Mouse (Mus musculus) kidney, postnatal 0 days (tissue): ENCODE data around the gene Dclk1. TPM values are rescaled to one million over a fixed set of nuclear protein-coding genes. Genes with fewer than 3 reads are reported as not detected.
A peak's percentile ranks its signal among the peaks of the same experiment; 100 is the strongest.

Experiments
- ATAC-seq: fragments of 200-750 bp; cut with Nextera tagmentation; replicated peaks from 2 replicates; pipeline ENCODE4 v1.8.0; 2017; ENCODE audit warnings: low read depth, moderate number of reproducible peaks, moderate TSS enrichment, moderate library complexity; ENCODE audit not compliant: low FRiP score
- DNase-seq: peaks from one replicate; pipeline ENCODE4 v3.0.0-alpha.2; 2016; ENCODE audit warnings: low spot score
- H3K27ac ChIP-seq: fragments of 300-500 bp; sonication (generic); 2 replicates; pipeline ENCODE4 v1.5.1; 2014; ENCODE audit warnings: mild to moderate bottlenecking
- H3K27me3 ChIP-seq: fragments of 300-500 bp; sonication (generic); 2 replicates; pipeline ENCODE4 v1.6.1; 2014; ENCODE audit warnings: low read length, mixed read lengths; ENCODE audit not compliant: insufficient read depth
- H3K36me3 ChIP-seq: fragments of 300-500 bp; sonication (generic); 2 replicates; pipeline ENCODE4 v1.6.1; 2014; ENCODE audit warnings: low read length, mixed read lengths; ENCODE audit not compliant: insufficient read depth
- H3K4me1 ChIP-seq: fragments of 300-500 bp; sonication (generic); replicated peaks from 2 replicates; pipeline ENCODE4 v1.6.1; 2014; ENCODE audit warnings: antibody characterized with exemption, low read length, mixed read lengths; ENCODE audit not compliant: insufficient read depth
- H3K4me2 ChIP-seq: fragments of 300-500 bp; sonication (generic); 2 replicates; pipeline ENCODE4 v1.6.1; 2014; ENCODE audit warnings: mild to moderate bottlenecking, low read length, moderate library complexity, mixed read lengths
- H3K4me3 ChIP-seq: fragments of 300-500 bp; sonication (generic); replicated peaks from 2 replicates; pipeline ENCODE4 v1.5.1; 2014; ENCODE audit warnings: low read depth, low read length
- H3K9ac ChIP-seq: fragments of 300-500 bp; sonication (generic); 2 replicates; pipeline ENCODE4 v1.6.1; 2014; ENCODE audit warnings: low read depth, low read length
- H3K9me3 ChIP-seq: fragments of 300-500 bp; sonication (generic); replicated peaks from 2 replicates; pipeline ENCODE4 v1.6.1; 2016; ENCODE audit warnings: low read length, inconsistent platforms, mixed read lengths
- CTCF ChIP-seq: IDR thresholded peaks from 2 replicates; pipeline ENCODE4 v1.5.1; 2016; ENCODE audit warnings: antibody characterized with exemption, low read depth, mild to moderate bottlenecking, moderate library complexity
- WGBS: fragments of 180-500 bp; shearing (Covaris S2); extraction: QIAGEN DNeasy Blood & Tissue Kit; methylation state at CpG from one replicate; pipeline ENCODE4 v1.1.7; 2014; 5-methylcytosine and 5-hydroxymethylcytosine counted together
- polyA plus RNA-seq: library from polyadenylated mRNA; unstranded; fragments of >200 nt; fragmentation: Nextera tagmentation; extraction: Ambion mirVana; gene quantifications from 2 replicates; pipeline ENCODE4 v1.2.1, GENCODE M21; 2015

Dclk1 gene
- polyA plus RNA-seq, 1 experiment from 2014 or later, result 18.3 TPM

GRCm38 (mm10) chr3:55527566-55527965, 285.4 kb downstream of the Dclk1 start:
- H3K4me2 ChIP-seq, result no peak overlapping the region
- peaks cover 9% of the 10 kb centered on the region; the same call in 1 of the 2 replicates for H3K4me1 ChIP-seq
- no peak overlapping the region for H3K27ac ChIP-seq
- no peaks in the 10 kb centered on the region for H3K9me3 ChIP-seq
- TF ChIP-seq CTCF, result no peak
- H3K4me3 ChIP-seq, result no peak overlapping the region
- no peak for DNase-seq
- 85% methylated on average over 1 of the region's 1 CpGs for WGBS
- H3K9ac ChIP-seq, result no peak overlapping the region
- no peak for ATAC-seq
- H3K36me3 ChIP-seq, result no peaks in the 10 kb centered on the region
- no peaks in the 10 kb centered on the region for H3K27me3 ChIP-seq

- H3K9me3 ChIP-seq, result no peaks in the 10 kb centered on the region
- no peaks in the 10 kb centered on the region for H3K36me3 ChIP-seq
- no peak overlapping the region for H3K9ac ChIP-seq
- no peak for DNase-seq
- 93% methylated on average over 5 of the region's 5 CpGs for WGBS
- no peak overlapping the region for H3K27ac ChIP-seq
- ATAC-seq, result no peak
- peaks cover 9% of the 10 kb centered on the region; the same call in 1 of the 2 replicates for H3K4me1 ChIP-seq
- no peak for TF ChIP-seq CTCF
- no peaks in the 10 kb centered on the region for H3K27me3 ChIP-seq
- no peak overlapping the region for H3K4me3 ChIP-seq
- no peak overlapping the region for H3K4me2 ChIP-seq
These were observed 285.8 kb downstream of the Dclk1 start for GRCm38 (mm10) chr3:55528012-55528411.

GRCm38 (mm10) chr3:55529414-55529813, 287.2 kb downstream of the Dclk1 start:
- TF ChIP-seq CTCF, result no peak
- Histone ChIP-seq H3K9ac (no peak overlapping the region), H3K9me3 (no peaks in the 10 kb centered on the region), H3K27ac (no peak overlapping the region), H3K4me3 (no peak overlapping the region), H3K4me1 (no peaks in the 10 kb centered on the region), H3K27me3 (no peaks in the 10 kb centered on the region), H3K36me3 (no peaks in the 10 kb centered on the region), H3K4me2 (no peak overlapping the region)
- DNase-seq, result no peak
- ATAC-seq, result no peak
- 84% methylated on average over 2 of the region's 2 CpGs for WGBS

- Histone ChIP-seq H3K27me3 (no peaks in the 10 kb centered on the region), H3K9me3 (no peaks in the 10 kb centered on the region), H3K36me3 (no peaks in the 10 kb centered on the region), H3K9ac (no peak overlapping the region), H3K4me2 (no peak overlapping the region), H3K4me3 (no peak overlapping the region), H3K27ac (no peak overlapping the region), H3K4me1 (no peaks in the 10 kb centered on the region)
- ATAC-seq (no peak), DNase-seq (no peak)
- WGBS, result 57% methylated on average over 14 of the region's 14 CpGs
- no peak for TF ChIP-seq CTCF
These were observed 289.3 kb downstream of the Dclk1 start for GRCm38 (mm10) chr3:55531204-55532044.

GRCm38 (mm10) chr3:55532175-55532973, 290.2 kb downstream of the Dclk1 start:
- H3K9ac ChIP-seq, result no peak overlapping the region
- H3K9me3 ChIP-seq, result no peaks in the 10 kb centered on the region
- no peaks in the 10 kb centered on the region for H3K4me1 ChIP-seq
- no peaks in the 10 kb centered on the region for H3K27me3 ChIP-seq
- no peak for DNase-seq
- H3K4me3 ChIP-seq, result no peak overlapping the region
- H3K4me2 ChIP-seq, result peak overlapping the region; percentile 25; the same call in 1 of the 2 replicates
- H3K36me3 ChIP-seq, result no peaks in the 10 kb centered on the region
- WGBS, result 34% methylated on average over 17 of the region's 17 CpGs
- no peak overlapping the region; the same call in 1 of the 2 replicates for H3K27ac ChIP-seq
- ATAC-seq, result no peak
- no peak for TF ChIP-seq CTCF

- DNase-seq (peak; percentile 78), ATAC-seq (no peak)
- Histone ChIP-seq H3K9me3 (no peaks in the 10 kb centered on the region), H3K4me2 (no peak overlapping the region), H3K4me1 (0 out of 2 replicates have a peak, but pooled peaks cover 4% of the 10 kb centered on the region), H3K27ac (no peak overlapping the region), H3K36me3 (no peaks in the 10 kb centered on the region), H3K4me3 (no peak overlapping the region), H3K9ac (no peak overlapping the region), H3K27me3 (no peaks in the 10 kb centered on the region)
- WGBS, result 57% methylated on average over 9 of the region's 9 CpGs
- TF ChIP-seq CTCF, result no peak
These were observed 293.5 kb downstream of the Dclk1 start for GRCm38 (mm10) chr3:55535591-55536200.
